Mouse (Mus musculus) thymus, adult 2 months (tissue): Measurements from ENCODE around the gene Dgkh. TPM values are rescaled to one million over a fixed set of nuclear protein-coding genes. Genes with fewer than 3 reads are reported as not detected.
"Not testable (repeated sequence)": the region's sequence is repeated elsewhere in the genome, so short reads cannot be mapped to it uniquely, and the experiment has no call there.

Experiments
- DNase-seq: peaks from one replicate; pipeline ENCODE4 v3.0.0; 2021
- H3K27ac ChIP-seq: fragments of 200-500 bp; 2 replicates; pipeline ENCODE4 v1.5.1; 2012; ENCODE audit warnings: low read length, control low read depth; ENCODE audit not compliant: control insufficient read depth, insufficient read depth
- H3K27me3 ChIP-seq: fragments of 200-500 bp; 2 replicates; pipeline ENCODE4 v1.6.1; 2012; ENCODE audit warnings: mild to moderate bottlenecking, low read length, moderate library complexity, mixed read lengths; ENCODE audit not compliant: control insufficient read depth, insufficient read depth
- H3K36me3 ChIP-seq: fragments of 200-500 bp; 2 replicates; pipeline ENCODE4 v1.6.1; 2012; ENCODE audit warnings: mild to moderate bottlenecking, low read length, moderate library complexity; ENCODE audit not compliant: control insufficient read depth, insufficient read depth
- H3K4me1 ChIP-seq: fragments of 200-500 bp; replicated peaks from 2 replicates; pipeline ENCODE4 v1.6.1; 2012; ENCODE audit warnings: low read length; ENCODE audit not compliant: control insufficient read depth, insufficient read depth
- H3K4me3 ChIP-seq: fragments of 200-500 bp; 2 replicates; pipeline ENCODE4 v1.5.1; 2012; ENCODE audit warnings: mild to moderate bottlenecking, low read length, control low read depth, moderate library complexity; ENCODE audit not compliant: control insufficient read depth, insufficient read depth
- CTCF ChIP-seq: fragments of 200-500 bp; IDR thresholded peaks from 2 replicates; pipeline ENCODE4 v1.5.1; 2012; ENCODE audit warnings: mild to moderate bottlenecking, control low read depth, low read length, moderate library complexity, borderline replicate concordance; ENCODE audit not compliant: control insufficient read depth, poor library complexity, insufficient read depth; ENCODE audit errors: extremely low read depth
- POLR2A ChIP-seq: fragments of 200-500 bp; IDR thresholded peaks from 2 replicates; pipeline ENCODE4 v1.6.1; 2012; ENCODE audit warnings: mild to moderate bottlenecking, low read length, control low read depth, moderate library complexity; ENCODE audit not compliant: control insufficient read depth, poor library complexity, insufficient read depth; ENCODE audit errors: extremely low read depth
- WGBS: fragments of 180-500 bp; shearing (Covaris S2); methylation state at CpG from one replicate; pipeline ENCODE4 v1.1.7; 2018; 5-methylcytosine and 5-hydroxymethylcytosine counted together
- polyA plus RNA-seq: library from polyadenylated mRNA; depleted of rRNA; stranded (reverse); fragments of >200 nt; gene quantifications from 2 replicates; pipeline ENCODE4 v1.2.3, GENCODE M21; 2012

Dgkh gene
- polyA plus RNA-seq, 1 experiment, result 0.84 TPM

GRCm38 (mm10) chr14:78759491-78759890, 26.9 kb upstream of the Dgkh start:
- no peak for TF ChIP-seq CTCF
- TF ChIP-seq POLR2A, result no peak
- no peak for DNase-seq
- 89% methylated on average over 3 of the region's 3 CpGs for WGBS

GRCm38 (mm10) chr14:78755316-78755715, 22.7 kb upstream of the Dgkh start:
- no peaks in the 10 kb centered on the region for H3K27me3 ChIP-seq
- WGBS, result 96% methylated on average over 1 of the region's 1 CpGs

More at GRCm38 (mm10) chr14:78759491-78759890, 26.9 kb upstream of the Dgkh start:
- Histone ChIP-seq H3K27ac (no peak overlapping the region), H3K4me3 (no peak overlapping the region), H3K4me1 (no peaks in the 10 kb centered on the region), H3K27me3 (no peaks in the 10 kb centered on the region), H3K36me3 (no peaks in the 10 kb centered on the region)

DNA sequence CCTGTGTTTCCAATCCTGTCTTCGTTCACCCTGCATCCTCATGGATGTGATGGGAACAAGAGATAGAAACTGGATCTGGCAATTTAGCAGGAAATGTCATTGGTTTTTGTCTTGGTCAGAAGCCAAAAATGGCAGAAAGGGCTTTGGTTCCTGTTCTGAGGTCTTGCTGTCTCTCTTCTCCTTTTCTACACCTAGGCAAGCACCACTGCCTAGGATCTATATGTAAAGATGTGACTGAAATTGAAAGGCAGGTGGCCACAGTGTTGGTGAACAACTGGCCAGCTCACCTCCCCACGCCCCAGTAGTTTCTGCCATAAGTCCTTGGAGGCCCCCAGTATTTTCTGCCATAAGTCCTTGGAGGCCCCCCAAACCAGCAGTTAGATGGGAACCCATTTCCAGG, 16.1 kb upstream of the Dgkh start:
- no peak for DNase-seq
- Histone ChIP-seq H3K27me3 (no peaks in the 10 kb centered on the region), H3K4me3 (no peak overlapping the region), H3K36me3 (no peaks in the 10 kb centered on the region), H3K27ac (no peak overlapping the region), H3K4me1 (peaks cover 8% of the 10 kb centered on the region; the same call in 1 of the 2 replicates)
- WGBS, result 96% methylated on average over 2 of the region's 2 CpGs
- no peak for TF ChIP-seq CTCF
- no peak for TF ChIP-seq POLR2A

More at GRCm38 (mm10) chr14:78755316-78755715, 22.7 kb upstream of the Dgkh start:
- Histone ChIP-seq H3K27ac (no peak overlapping the region), H3K36me3 (no peaks in the 10 kb centered on the region), H3K4me3 (no peak overlapping the region), H3K4me1 (peaks cover 3% of the 10 kb centered on the region; the same call in 1 of the 2 replicates)
- DNase-seq, result no peak
- TF ChIP-seq POLR2A, result no peak

DNA sequence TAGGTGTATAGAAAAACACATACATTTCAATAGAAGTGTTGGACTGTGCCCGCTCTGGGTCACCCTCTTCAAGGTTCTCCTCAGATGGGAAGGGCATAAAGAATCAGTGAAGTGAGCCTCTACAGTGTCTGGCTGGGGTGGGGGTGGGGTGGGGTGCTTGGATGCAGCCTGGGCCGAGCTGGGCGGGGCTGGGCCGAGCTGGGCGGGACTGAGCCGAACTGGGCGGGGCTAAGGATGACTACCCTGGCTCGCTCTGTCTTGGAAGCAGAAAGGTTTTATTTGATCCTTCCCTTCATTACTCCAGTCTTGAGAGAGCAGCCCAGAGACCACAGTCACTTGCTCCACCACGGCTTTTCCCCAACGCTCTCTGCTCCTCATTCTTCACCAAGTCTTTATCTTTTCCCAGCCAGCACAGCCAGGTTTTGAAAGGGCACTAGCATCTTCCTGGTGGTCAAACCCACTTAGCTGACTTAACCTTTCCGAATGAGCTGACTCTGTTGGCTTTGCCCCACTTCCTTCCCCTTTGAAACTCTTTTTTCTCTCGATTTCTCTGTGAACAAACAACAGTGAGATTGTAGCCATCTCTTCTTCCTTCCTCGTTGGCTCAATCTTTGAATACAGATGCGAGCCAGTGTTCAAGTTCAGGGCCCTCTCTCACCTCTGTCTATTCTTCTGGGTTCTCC, 15.5 kb upstream of the Dgkh start:
- TF ChIP-seq CTCF, result no peak
- no peak for TF ChIP-seq POLR2A
- H3K27ac ChIP-seq, result no peak overlapping the region
- WGBS, result 36% methylated on average over 14 of the region's 14 CpGs
- no peak overlapping the region for H3K4me3 ChIP-seq
- H3K36me3 ChIP-seq, result no peaks in the 10 kb centered on the region
- no peaks in the 10 kb centered on the region for H3K27me3 ChIP-seq
- peaks cover 8% of the 10 kb centered on the region; the same call in 1 of the 2 replicates for H3K4me1 ChIP-seq
- no peak for DNase-seq

- DNase-seq, result no peak
- H3K27me3 ChIP-seq, result no peaks in the 10 kb centered on the region
- WGBS, result 98% methylated on average over 3 of the region's 3 CpGs
- no peaks in the 10 kb centered on the region for H3K36me3 ChIP-seq
- no peak overlapping the region for H3K4me3 ChIP-seq
- no peak overlapping the region for H3K27ac ChIP-seq
- TF ChIP-seq POLR2A (no peak), CTCF (no peak)
- peaks cover 5% of the 10 kb centered on the region; the same call in 1 of the 2 replicates for H3K4me1 ChIP-seq
Measured at GRCm38 (mm10) chr14:78747454-78747853, 14.9 kb upstream of the Dgkh start.

- H3K27ac ChIP-seq, result no peak overlapping the region
- TF ChIP-seq POLR2A (no peak), CTCF (no peak)
- H3K27me3 ChIP-seq, result peaks cover 15% of the 10 kb centered on the region; the same call in 1 of the 2 replicates
- no peak for DNase-seq
- peaks cover 7% of the 10 kb centered on the region for H3K4me1 ChIP-seq
- WGBS, result 57% methylated on average over 5 of the region's 5 CpGs
- no peak overlapping the region for H3K4me3 ChIP-seq
- H3K36me3 ChIP-seq, result no peaks in the 10 kb centered on the region
Measured at GRCm38 (mm10) chr14:78734605-78735004, 2.0 kb upstream of the Dgkh start.

GRCm38 (mm10) chr14:78734203-78734602, 1.6 kb upstream of the Dgkh start:
- H3K4me1 ChIP-seq, DNase-seq, H3K27ac ChIP-seq, H3K4me3 ChIP-seq, H3K36me3 ChIP-seq: not testable (repeated sequence)
- H3K27me3 ChIP-seq, result peaks cover 15% of the 10 kb centered on the region; the same call in 1 of the 2 replicates
- 31% methylated on average over 5 of the region's 5 CpGs for WGBS
